Mouse (Mus musculus) ES-E14 (cell line): ENCODE measurements around the gene Ccdc130. TPM values are rescaled to one million over a fixed set of nuclear protein-coding genes. Genes with fewer than 3 reads are reported as not detected.
A peak's percentile ranks its signal among the peaks of the same experiment; 100 is the strongest.

Source experiments
- DNase-seq: peaks from one replicate; pipeline ENCODE4 v3.0.0-alpha.2; 2013; ENCODE audit warnings: low read depth, low spot score
- H3K27ac ChIP-seq: 2 replicates; pipeline ENCODE4 v1.5.1; 2012; ENCODE audit warnings: low read depth, mild to moderate bottlenecking, low read length, moderate library complexity, mixed read lengths; ENCODE audit not compliant: poor library complexity, insufficient read depth, severe bottlenecking
- H3K36me3 ChIP-seq: 2 replicates; pipeline ENCODE4 v1.6.1; 2012; ENCODE audit warnings: mild to moderate bottlenecking, low read length, moderate library complexity, mixed read lengths; ENCODE audit not compliant: control insufficient read depth, poor library complexity, insufficient read depth, severe bottlenecking
- H3K4me1 ChIP-seq, 2 experiments: fragments of 150-350 bp in 1 of 2; sonication (generic) in 1 of 2; 2 replicates each; pipeline ENCODE4 v1.6.1; 2012; ENCODE audit warnings: low read length in 2 of 2, mild to moderate bottlenecking in 1 of 2, mixed read lengths in 1 of 2; ENCODE audit not compliant: control insufficient read depth in 2 of 2, insufficient read depth in 2 of 2, poor library complexity in 1 of 2
- H3K4me3 ChIP-seq, 2 experiments: fragments of 150-350 bp in 1 of 2; sonication (generic) in 1 of 2; 2 replicates each; pipeline ENCODE4 v1.5.1; 2012; ENCODE audit warnings: low read length in 2 of 2, low read depth in 1 of 2, mild to moderate bottlenecking in 1 of 2, mixed read lengths in 1 of 2; ENCODE audit not compliant: insufficient read depth in 1 of 2, poor library complexity in 1 of 2, severe bottlenecking in 1 of 2
- H3K9ac ChIP-seq: 2 replicates; pipeline ENCODE4 v1.6.1; 2012; ENCODE audit warnings: low read depth, mild to moderate bottlenecking, low read length, mixed read lengths; ENCODE audit not compliant: poor library complexity, insufficient read depth, severe bottlenecking
- H3K9me3 ChIP-seq: fragments of 150-350 bp; sonication (generic); 2 replicates; pipeline ENCODE4 v1.6.1; 2012; ENCODE audit warnings: low read depth, mild to moderate bottlenecking, low read length; ENCODE audit not compliant: control insufficient read depth, insufficient read depth
- CHD2 ChIP-seq: IDR thresholded peaks from 2 replicates; pipeline ENCODE4 v1.6.1; 2014; ENCODE audit warnings: mild to moderate bottlenecking, low read depth, low read length, inconsistent platforms
- HCFC1 ChIP-seq: IDR thresholded peaks from 2 replicates; pipeline ENCODE4 v1.6.1; 2012; ENCODE audit warnings: low read length, inconsistent platforms, borderline replicate concordance; ENCODE audit not compliant: insufficient read depth
- MAFK ChIP-seq: IDR thresholded peaks from 2 replicates; pipeline ENCODE4 v1.6.1; 2014; ENCODE audit warnings: mild to moderate bottlenecking, low read depth, low read length, inconsistent platforms; ENCODE audit not compliant: insufficient read depth
- ZC3H11A ChIP-seq: IDR thresholded peaks from 2 replicates; pipeline ENCODE4 v1.6.1; 2012; ENCODE audit warnings: low read depth, mild to moderate bottlenecking, inconsistent platforms, low read length, borderline replicate concordance
- ZNF384 ChIP-seq: IDR thresholded peaks from 2 replicates; pipeline ENCODE4 v1.6.1; 2012; ENCODE audit warnings: low read depth, low read length, inconsistent platforms
- in situ Hi-C, 2 experiments: fragments of 600-800 bp; cut with MboI; formaldehyde crosslinking; loops; one replicate each; pipeline ENCODE4 v1.15.1; 2025; ENCODE audit warnings: low sequenced_read_pairs in 2 of 2, inconsistent platforms in 1 of 2; ENCODE audit not compliant: unreplicated experiment in 2 of 2
- total RNA-seq: library from RNA; depleted of rRNA; stranded (reverse); fragments of 300-350 nt; gene quantifications from 2 replicates; pipeline ENCODE4 v1.2.3, GENCODE M21; 2012

The Ccdc130 gene
- total RNA-seq, 1 experiment, result 14.9 TPM

DNA sequence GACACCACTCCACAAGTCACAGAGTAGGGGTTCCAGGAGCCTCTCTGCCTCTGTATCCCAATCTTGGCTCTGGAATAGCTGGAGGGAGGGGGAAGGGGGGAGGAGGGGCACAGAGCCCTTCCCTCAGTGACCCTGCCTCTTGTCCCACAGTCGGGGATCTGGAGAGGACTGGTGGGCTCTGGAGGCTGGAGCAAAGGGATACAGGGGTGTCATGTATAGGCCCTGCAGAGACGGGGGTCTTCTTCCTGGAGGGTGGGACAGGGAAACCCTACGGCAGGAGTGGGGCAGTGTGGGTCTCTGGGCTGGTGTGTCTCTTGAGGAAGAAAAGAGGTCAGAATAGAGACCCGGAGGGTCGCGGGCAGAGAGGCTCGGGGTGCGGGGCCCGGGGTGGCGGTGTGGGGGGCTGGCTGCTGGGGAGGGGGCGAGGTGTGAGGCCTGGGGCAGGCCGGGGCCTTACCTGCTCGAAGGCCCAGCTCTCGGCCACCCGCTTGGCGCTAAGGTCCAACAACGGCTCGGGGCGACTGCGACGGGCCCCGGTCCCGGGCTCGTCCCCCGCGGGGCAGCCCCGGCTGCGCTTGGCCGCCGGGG lies 33.7 kb downstream of the Ccdc130 start:
- Histone ChIP-seq H3K9ac (peak overlapping the region; percentile 90), H3K36me3 (peaks cover 2% of the 10 kb centered on the region; the same call in 1 of the 2 replicates), H3K9me3 (no peaks in the 10 kb centered on the region), H3K4me3 (peak overlapping the region; percentile 87 to 88), H3K27ac (no peak overlapping the region), H3K4me1 (peaks cover 6 to 10% of the 10 kb centered on the region in 2 experiments)
- no peak for DNase-seq
- TF ChIP-seq HCFC1 (no peak), CHD2 (no peak), ZNF384 (no peak), ZC3H11A (no peak), MAFK (no peak)
- in situ Hi-C loops, result no loop called here

DNA sequence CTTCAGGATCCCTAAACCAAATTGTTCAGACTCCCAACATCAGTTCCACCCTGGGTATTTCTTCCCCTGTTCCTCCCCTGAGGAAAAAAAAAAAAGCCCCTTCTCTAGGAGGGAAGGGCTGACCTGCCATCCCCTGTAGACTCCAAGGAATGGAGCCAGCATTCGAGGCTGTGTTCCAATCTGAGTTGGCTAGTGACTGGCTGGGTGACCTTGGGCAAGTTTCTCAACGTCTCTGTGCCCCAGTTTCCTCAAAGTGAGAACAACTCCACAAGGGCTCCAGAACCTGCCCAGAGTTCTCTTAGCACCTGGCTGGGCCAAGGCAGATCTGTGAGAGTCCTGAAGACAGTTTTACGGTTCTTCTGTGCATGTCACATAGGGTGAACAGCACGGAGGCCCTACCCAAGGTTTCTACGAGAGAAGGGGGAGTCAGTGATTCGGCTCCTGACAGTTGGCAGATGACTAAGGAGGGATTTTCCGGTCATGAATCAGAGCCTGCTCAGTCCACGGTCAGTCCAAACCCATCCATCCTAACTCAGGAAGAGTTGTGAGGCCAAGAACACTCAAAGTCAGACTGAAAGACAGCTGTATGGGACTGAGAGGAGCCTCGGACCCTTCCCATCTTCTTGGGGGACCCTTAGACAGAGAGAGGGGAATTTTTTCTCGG lies 34.3 kb downstream of the Ccdc130 start:
- Histone ChIP-seq H3K27ac (no peak overlapping the region), H3K36me3 (peaks cover 2% of the 10 kb centered on the region; the same call in 1 of the 2 replicates), H3K4me1 (peaks cover 6 to 10% of the 10 kb centered on the region in 2 experiments), H3K4me3 (peak overlapping the region; percentile 87 to 88), H3K9me3 (no peaks in the 10 kb centered on the region), H3K9ac (peak overlapping the region; percentile 90)
- TF ChIP-seq CHD2 (no peak), ZNF384 (no peak), MAFK (no peak), ZC3H11A (no peak), HCFC1 (no peak)
- DNase-seq, result no peak
- in situ Hi-C loops, result no loop called here

DNA sequence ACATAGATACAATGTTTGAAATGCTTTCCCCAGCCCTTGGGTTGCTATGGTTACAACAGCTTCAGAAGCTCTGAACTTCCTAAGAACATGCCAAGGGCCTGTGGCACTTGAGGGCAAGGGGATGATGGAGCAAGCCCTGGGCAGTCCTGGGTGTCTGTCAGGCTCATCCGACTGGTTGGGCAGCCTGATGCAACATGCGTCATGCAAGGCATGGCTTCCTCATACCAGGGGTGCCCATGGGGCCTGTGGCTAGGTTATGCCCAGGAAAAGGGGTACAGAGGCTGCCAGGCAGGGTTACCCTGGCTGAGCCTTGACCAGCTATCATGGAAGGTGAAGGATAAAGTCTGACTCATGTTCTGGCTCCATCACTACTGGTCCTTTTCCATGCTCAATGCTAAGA lies 37.1 kb downstream of the Ccdc130 start:
- no peak for TF ChIP-seq MAFK
- no peak for TF ChIP-seq HCFC1
- TF ChIP-seq ZNF384, result no peak
- TF ChIP-seq CHD2, result no peak
- TF ChIP-seq ZC3H11A, result no peak
- in situ Hi-C loops, result no loop called here
- Histone ChIP-seq H3K36me3 (peaks cover 16% of the 10 kb centered on the region; the same call in 1 of the 2 replicates), H3K4me3 (no peak overlapping the region), H3K9ac (no peak overlapping the region), H3K4me1 (peaks cover 1 to 4% of the 10 kb centered on the region in 2 experiments; a peak in 3 of 4 replicates), H3K9me3 (no peaks in the 10 kb centered on the region), H3K27ac (peak overlapping the region; percentile 6; the same call in 1 of the 2 replicates)
- DNase-seq, result no peak

DNA sequence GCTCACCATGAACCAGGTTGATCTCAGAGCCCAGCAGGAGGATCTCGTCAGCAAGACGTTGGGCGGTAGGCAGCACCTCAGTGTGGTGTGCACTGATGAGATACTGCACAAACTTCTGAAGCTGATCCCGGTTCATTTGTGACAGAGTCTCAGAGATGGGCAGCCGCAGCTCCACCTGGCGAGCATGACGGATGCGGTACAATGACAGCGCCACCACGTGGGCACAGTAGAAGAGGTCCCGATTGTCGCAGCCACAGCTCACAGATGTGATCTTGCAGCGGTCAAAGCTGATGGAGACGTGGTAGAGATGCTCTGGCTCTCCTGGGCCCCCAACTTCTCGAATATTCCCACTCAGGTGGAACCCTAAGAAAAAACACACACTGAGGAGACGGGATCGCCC lies 39.4 kb downstream of the Ccdc130 start:
- TF ChIP-seq HCFC1, result no peak
- TF ChIP-seq ZNF384, result no peak
- no peak for TF ChIP-seq MAFK
- no peak for TF ChIP-seq CHD2
- in situ Hi-C loops, result no loop called here
- no peak overlapping the region for H3K9ac ChIP-seq
- no peak overlapping the region for H3K4me3 ChIP-seq
- no peaks in the 10 kb centered on the region for H3K4me1 ChIP-seq
- H3K9me3 ChIP-seq, result no peaks in the 10 kb centered on the region
- H3K36me3 ChIP-seq, result peaks cover 17% of the 10 kb centered on the region; the same call in 1 of the 2 replicates
- DNase-seq, result peak; percentile 36
- H3K27ac ChIP-seq, result no peak overlapping the region
